Mouse (Mus musculus) cerebellum, adult 2 months (tissue): Measurements from ENCODE around the gene Lmnb2. TPM values are rescaled to one million over a fixed set of nuclear protein-coding genes. Genes with fewer than 3 reads are reported as not detected.

Source experiments
- DNase-seq, 2 experiments: peaks; one replicate each; pipeline ENCODE4 v3.0.0; 2021
- H3K27ac ChIP-seq: fragments of 200-500 bp; 2 replicates; pipeline ENCODE4 v1.5.1; 2012; ENCODE audit warnings: low read length, control low read depth, inconsistent platforms; ENCODE audit not compliant: insufficient read depth
- H3K27me3 ChIP-seq: fragments of 200-500 bp; 2 replicates; pipeline ENCODE4 v1.6.1; 2012; ENCODE audit warnings: inconsistent platforms, mild to moderate bottlenecking, low read length, moderate library complexity; ENCODE audit not compliant: control insufficient read depth, insufficient read depth
- H3K4me1 ChIP-seq: fragments of 200-500 bp; 2 replicates; pipeline ENCODE4 v1.6.1; 2011; ENCODE audit warnings: low read length; ENCODE audit not compliant: control insufficient read depth, insufficient read depth
- H3K4me3 ChIP-seq: fragments of 200-500 bp; replicated peaks from 2 replicates; pipeline ENCODE3; 2011; ENCODE audit warnings: mild to moderate bottlenecking, low read depth, low read length, control low read depth; ENCODE audit not compliant: insufficient read depth
- CTCF ChIP-seq: fragments of 200-500 bp; IDR thresholded peaks from 2 replicates; pipeline ENCODE4 v1.5.1; 2011; ENCODE audit warnings: low read depth, mild to moderate bottlenecking, control low read depth, low read length, moderate library complexity, borderline replicate concordance; ENCODE audit not compliant: insufficient read depth
- POLR2A ChIP-seq: fragments of 200-500 bp; IDR thresholded peaks from 2 replicates; pipeline ENCODE4 v1.6.1; 2011; ENCODE audit warnings: low read length, control low read depth, borderline replicate concordance; ENCODE audit not compliant: insufficient read depth
- WGBS: fragments of 180-500 bp; shearing (Covaris S2); methylation state at CpG from one replicate; pipeline ENCODE4 v1.1.7; 2018; 5-methylcytosine and 5-hydroxymethylcytosine counted together
- polyA plus RNA-seq: library from polyadenylated mRNA; depleted of rRNA; stranded (reverse); fragments of >200 nt; gene quantifications from 2 replicates; pipeline ENCODE4 v1.2.3, GENCODE M21; 2012

The Lmnb2 gene
- polyA plus RNA-seq, 1 experiment = 39.0 TPM

- Histone ChIP-seq H3K4me3 (peak overlapping the region; percentile 62), H3K27me3 (no peaks in the 10 kb centered on the region), H3K4me1 (peaks cover 16% of the 10 kb centered on the region), H3K27ac (0 out of 2 replicates have a peak overlapping the region, but pooled peaks have one; percentile 12)
- TF ChIP-seq POLR2A = no peak
- TF ChIP-seq CTCF = no peak
- peak; percentile 42 to 43 for DNase-seq
- WGBS = 13% methylated on average over 25 of the region's 25 CpGs
Measured at GRCm38 (mm10) chr10:80899591-80900317, 18.3 kb downstream of the Lmnb2 start.

- no peak for TF ChIP-seq CTCF
- no peak for TF ChIP-seq POLR2A
Measured at GRCm38 (mm10) chr10:80899074-80899473, 19.0 kb downstream of the Lmnb2 start.

GRCm38 (mm10) chr10:80897861-80898510 is 20.1 kb downstream of the Lmnb2 start:
- peak in 1 of 2 experiments; percentile 44 for DNase-seq
- Histone ChIP-seq H3K27me3 (no peaks in the 10 kb centered on the region), H3K4me1 (peaks cover 16% of the 10 kb centered on the region), H3K27ac (no peak overlapping the region), H3K4me3 (no peak overlapping the region)
- 31% methylated on average over 41 of the region's 41 CpGs for WGBS
- TF ChIP-seq CTCF (no peak), POLR2A (no peak)

More at GRCm38 (mm10) chr10:80899074-80899473, 19.0 kb downstream of the Lmnb2 start:
- Histone ChIP-seq H3K4me1 (peaks cover 16% of the 10 kb centered on the region), H3K27ac (no peak overlapping the region), H3K27me3 (no peaks in the 10 kb centered on the region), H3K4me3 (peak overlapping the region; percentile 62)
- WGBS = 70% methylated on average over 8 of the region's 8 CpGs
- peak in 1 of 2 experiments; percentile 32 for DNase-seq

- Histone ChIP-seq H3K27ac (no peak overlapping the region), H3K4me3 (no peak overlapping the region), H3K4me1 (peaks cover 16% of the 10 kb centered on the region), H3K27me3 (no peaks in the 10 kb centered on the region)
- DNase-seq = no peak
- WGBS = 63% methylated on average over 24 of the region's 24 CpGs
- TF ChIP-seq CTCF = no peak
- no peak for TF ChIP-seq POLR2A
Measured at GRCm38 (mm10) chr10:80896581-80897485, 21.2 kb downstream of the Lmnb2 start.

GRCm38 (mm10) chr10:80895697-80896096 is 22.3 kb downstream of the Lmnb2 start:
- Histone ChIP-seq H3K4me3 (no peak overlapping the region), H3K27ac (no peak overlapping the region), H3K27me3 (no peaks in the 10 kb centered on the region), H3K4me1 (peaks cover 16% of the 10 kb centered on the region)
- DNase-seq = no peak
- 83% methylated on average over 6 of the region's 6 CpGs for WGBS
- TF ChIP-seq POLR2A (no peak), CTCF (no peak)

GRCm38 (mm10) chr10:80895100-80895499 is 22.9 kb downstream of the Lmnb2 start:
- no peak overlapping the region for H3K4me3 ChIP-seq
- DNase-seq = no peak
- H3K4me1 ChIP-seq = peaks cover 16% of the 10 kb centered on the region
- 49% methylated on average over 7 of the region's 7 CpGs for WGBS
- TF ChIP-seq CTCF = no peak
- TF ChIP-seq POLR2A = no peak
- no peaks in the 10 kb centered on the region for H3K27me3 ChIP-seq
- H3K27ac ChIP-seq = no peak overlapping the region

GRCm38 (mm10) chr10:80887181-80887580 is 30.9 kb downstream of the Lmnb2 start:
- Histone ChIP-seq H3K4me1 (peaks cover 6% of the 10 kb centered on the region), H3K27me3 (no peaks in the 10 kb centered on the region), H3K4me3 (no peak overlapping the region), H3K27ac (no peak overlapping the region)
- 3% methylated on average over 11 of the region's 11 CpGs for WGBS
- TF ChIP-seq CTCF (no peak), POLR2A (no peak)
- DNase-seq = peak; percentile 84 to 88
